Mouse (Mus musculus): Measurements from ENCODE around the gene Ephb2. TPM values are rescaled to one million over a fixed set of nuclear protein-coding genes. Genes with fewer than 3 reads are reported as not detected.
A peak's percentile ranks its signal among the peaks of the same experiment; 100 is the strongest.

The Ephb2 gene
- polyA plus RNA-seq, 1 experiment = 57.6 TPM

DNA sequence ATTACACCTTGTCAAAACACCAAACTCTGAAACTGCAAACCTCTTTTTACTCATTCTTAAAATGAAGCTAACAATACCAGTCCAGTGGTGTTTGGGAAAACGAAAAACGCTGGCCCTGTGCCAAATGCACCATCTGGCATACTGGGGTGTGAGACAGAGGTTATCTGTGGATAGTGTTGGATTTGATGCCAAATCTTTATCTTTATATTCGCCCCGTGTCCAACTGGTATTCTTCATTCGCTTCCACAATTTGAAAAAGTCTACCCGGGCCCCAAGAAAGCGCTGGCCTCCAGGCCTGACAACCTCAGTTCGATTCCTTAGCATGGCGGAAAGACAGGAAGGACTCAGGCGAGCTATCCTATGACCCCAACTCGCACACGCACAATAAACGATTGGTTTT is 234.3 kb downstream of the Ephb2 start:
- WGBS = under 1% methylated on average over 13 of the region's 13 CpGs
- TF ChIP-seq POLR2A (IDR thresholded peaks at IDR 0.05; ENCODE audit: low read depth, low read length) (no peak), CTCF (IDR thresholded peaks at IDR 0.05; ENCODE audit: extremely low read depth, insufficient read length, insufficient replicate concordance, low read depth, low read length) (no peak)
- Histone ChIP-seq H3K27ac (ENCODE audit: insufficient read depth, low read depth, low read length) (no peak overlapping the region), H3K36me3 (ENCODE audit: control insufficient read depth, insufficient read depth, low read length) (no peaks in the 10 kb centered on the region), H3K27me3 (ENCODE audit: control insufficient read depth, insufficient read depth, low read length) (no peaks in the 10 kb centered on the region), H3K4me1 (ENCODE audit: control insufficient read depth, insufficient read depth, insufficient read length, low read length) (no peaks in the 10 kb centered on the region), H3K4me3 (ENCODE audit: low read depth, low read length) (peak overlapping the region; percentile 98)

DNA sequence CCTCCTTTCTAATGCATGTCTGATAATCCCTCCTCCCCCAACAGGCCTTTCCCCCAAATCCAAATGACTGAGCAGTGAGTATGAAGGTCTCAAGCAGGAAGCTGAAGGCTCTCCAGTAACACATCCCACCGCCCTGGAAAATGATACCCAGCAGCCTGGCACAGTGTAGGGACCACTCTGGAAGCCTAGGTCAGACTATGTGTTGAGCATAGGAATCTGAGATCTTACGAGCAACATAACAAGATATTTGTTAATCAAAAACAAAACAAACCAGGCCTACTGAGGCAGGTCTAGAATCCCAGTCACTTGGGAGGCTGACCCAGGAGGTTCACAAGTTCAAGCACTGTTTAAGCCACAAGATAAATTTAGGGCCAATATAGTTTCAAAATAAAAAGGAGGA is 235.3 kb downstream of the Ephb2 start:
- Histone ChIP-seq H3K27ac (ENCODE audit: insufficient read depth, low read depth, low read length) (no peak overlapping the region), H3K4me1 (ENCODE audit: control insufficient read depth, insufficient read depth, insufficient read length, low read length) (no peaks in the 10 kb centered on the region), H3K4me3 (ENCODE audit: low read depth, low read length) (no peak overlapping the region), H3K27me3 (ENCODE audit: control insufficient read depth, insufficient read depth, low read length) (no peaks in the 10 kb centered on the region), H3K36me3 (ENCODE audit: control insufficient read depth, insufficient read depth, low read length) (no peaks in the 10 kb centered on the region)
- TF ChIP-seq POLR2A (IDR thresholded peaks at IDR 0.05; ENCODE audit: low read depth, low read length) (no peak), CTCF (IDR thresholded peaks at IDR 0.05; ENCODE audit: extremely low read depth, insufficient read length, insufficient replicate concordance, low read depth, low read length) (no peak)
- WGBS = 87% methylated on average over 2 of the region's 2 CpGs

DNA sequence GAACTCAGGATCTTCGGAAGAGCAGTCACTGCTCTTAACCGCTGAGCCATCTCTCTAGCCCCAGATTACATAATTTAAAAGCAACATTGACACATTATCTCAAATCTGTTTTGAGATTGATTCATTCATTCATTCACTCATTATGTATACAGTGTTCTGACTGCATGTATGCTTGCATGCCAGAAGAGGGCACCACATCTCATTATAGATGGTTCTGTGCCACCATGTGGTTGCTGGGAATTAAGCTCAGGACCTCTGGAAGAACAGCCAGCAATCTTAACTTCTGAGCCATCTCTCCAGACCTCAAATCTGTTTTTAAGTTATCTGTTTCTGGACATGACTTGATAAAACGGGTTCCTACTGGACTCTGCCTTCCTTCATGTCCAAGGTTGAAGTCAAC is 235.9 kb downstream of the Ephb2 start:
- no peaks in the 10 kb centered on the region for H3K4me1 ChIP-seq (ENCODE audit: control insufficient read depth, insufficient read depth, insufficient read length, low read length)
- no peaks in the 10 kb centered on the region for H3K27me3 ChIP-seq (ENCODE audit: control insufficient read depth, insufficient read depth, low read length)
- no peaks in the 10 kb centered on the region for H3K36me3 ChIP-seq (ENCODE audit: control insufficient read depth, insufficient read depth, low read length)
- H3K27ac ChIP-seq (ENCODE audit: insufficient read depth, low read depth, low read length) = no peak overlapping the region
- no peak overlapping the region for H3K4me3 ChIP-seq (ENCODE audit: low read depth, low read length)
- 96% methylated on average over 3 of the region's 3 CpGs for WGBS
- no peak for TF ChIP-seq CTCF (IDR thresholded peaks at IDR 0.05; ENCODE audit: extremely low read depth, insufficient read length, insufficient replicate concordance, low read depth, low read length)
- TF ChIP-seq POLR2A (IDR thresholded peaks at IDR 0.05; ENCODE audit: low read depth, low read length) = no peak

DNA sequence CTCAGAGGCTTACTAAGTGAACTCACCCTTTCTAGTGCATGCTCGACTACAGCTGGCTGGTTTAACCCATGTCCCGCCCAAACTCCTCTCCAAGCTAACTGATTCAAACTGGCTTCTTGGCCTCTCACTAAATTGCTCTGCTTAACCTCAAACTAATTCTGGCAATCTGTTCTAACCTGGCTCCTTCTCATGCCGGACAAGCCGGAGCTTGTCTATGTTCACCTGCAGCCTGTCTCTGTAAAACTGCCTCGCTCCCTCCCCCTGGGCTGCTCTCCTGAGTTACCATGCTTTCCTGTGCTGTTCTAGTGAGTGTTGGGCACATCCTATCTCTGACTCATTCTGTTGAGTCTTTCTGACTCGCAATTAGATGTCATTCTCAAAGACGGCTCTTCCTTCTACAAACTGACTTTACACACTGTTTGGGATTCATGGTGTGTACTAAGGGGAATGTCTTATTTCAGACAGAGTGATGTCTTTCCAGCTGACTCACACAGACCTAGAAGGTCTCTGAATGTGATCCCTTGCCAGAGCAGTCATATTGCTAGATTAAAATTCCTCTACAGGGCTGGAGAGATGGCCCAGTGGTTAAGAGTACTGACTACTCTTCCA is 237.4 kb downstream of the Ephb2 start:
- Histone ChIP-seq H3K4me1 (ENCODE audit: control insufficient read depth, insufficient read depth, insufficient read length, low read length) (no peaks in the 10 kb centered on the region), H3K36me3 (ENCODE audit: control insufficient read depth, insufficient read depth, low read length) (no peaks in the 10 kb centered on the region), H3K27ac (ENCODE audit: insufficient read depth, low read depth, low read length) (no peak overlapping the region), H3K27me3 (ENCODE audit: control insufficient read depth, insufficient read depth, low read length) (no peaks in the 10 kb centered on the region), H3K4me3 (ENCODE audit: low read depth, low read length) (no peak overlapping the region)
- TF ChIP-seq CTCF (IDR thresholded peaks at IDR 0.05; ENCODE audit: extremely low read depth, insufficient read length, insufficient replicate concordance, low read depth, low read length) (no peak), POLR2A (IDR thresholded peaks at IDR 0.05; ENCODE audit: low read depth, low read length) (no peak)
- WGBS = 77% methylated on average over 7 of the region's 7 CpGs

Other genes with a start within 250 kb of the Ephb2 start
- 7.2 and 16.0 TPM in 2 replicates for gene Kdm1a, start 233.3 kb downstream of the Ephb2 start, polyA plus RNA-seq (2012; rRNA removed)
- not detected in 2 replicates for gene Tex46, start 225.6 kb downstream of the Ephb2 start, polyA plus RNA-seq (2012; rRNA removed)
- not detected in 2 replicates for gene Lactbl1, start 213.4 kb downstream of the Ephb2 start, polyA plus RNA-seq (2012; rRNA removed)
- gene C1qb, start 50.2 kb upstream of the Ephb2 start, polyA plus RNA-seq (2012; rRNA removed) = 58.9 and 71.3 TPM in 2 replicates
- gene C1qc, start 57.1 kb upstream of the Ephb2 start, polyA plus RNA-seq (2012; rRNA removed) = 82.5 and 108 TPM in 2 replicates
- 35.1 and 55.8 TPM in 2 replicates for gene C1qa, start 62.8 kb upstream of the Ephb2 start, polyA plus RNA-seq (2012; rRNA removed)
- gene Epha8, start 120.8 kb upstream of the Ephb2 start, polyA plus RNA-seq (2012; rRNA removed) = 0.14 and 0.15 TPM in 2 replicates
- 5.2 and 9.0 TPM in 2 replicates for gene Zbtb40, start 212.8 kb upstream of the Ephb2 start, polyA plus RNA-seq (2012; rRNA removed)

Data from small intestine, adult 2 months (tissue).